Mouse (Mus musculus): ENCODE measurements around the gene Cacna1b. TPM values are rescaled to one million over a fixed set of nuclear protein-coding genes. Genes with fewer than 3 reads are reported as not detected.

The Cacna1b gene
- total RNA-seq, 1 experiment = 2.4 TPM

GRCm38 (mm10) chr2:24690356-24690755, 72.6 kb downstream of the Cacna1b start:
- Histone ChIP-seq H3K36me3 (ENCODE audit: control insufficient read depth, insufficient read depth, low read length, poor library complexity, severe bottlenecking) (no peaks in the 10 kb centered on the region), H3K4me1 (ENCODE audit: control insufficient read depth in 2 of 2, insufficient read depth in 2 of 2, low read length in 2 of 2, poor library complexity in 1 of 2) (no peaks in the 10 kb centered on the region), H3K9me3 (ENCODE audit: control insufficient read depth, insufficient read depth, low read depth, low read length) (no peaks in the 10 kb centered on the region), H3K4me3 (ENCODE audit: insufficient read depth in 1 of 2, low read depth in 1 of 2, low read length in 2 of 2, poor library complexity in 1 of 2, severe bottlenecking in 1 of 2) (no peak overlapping the region), H3K27ac (ENCODE audit: insufficient read depth, low read depth, low read length, poor library complexity, severe bottlenecking) (no peak overlapping the region), H3K9ac (ENCODE audit: insufficient read depth, low read depth, low read length, poor library complexity, severe bottlenecking) (no peak overlapping the region)
- no peak for TF ChIP-seq ZNF384 (IDR thresholded peaks at IDR 0.05; ENCODE audit: low read depth, low read length)
- TF ChIP-seq ZC3H11A (IDR thresholded peaks at IDR 0.05; ENCODE audit: borderline replicate concordance, low read depth, low read length) = no peak
- no peak for TF ChIP-seq CHD2 (IDR thresholded peaks at IDR 0.05; ENCODE audit: low read depth, low read length)
- TF ChIP-seq HCFC1 (IDR thresholded peaks at IDR 0.05; ENCODE audit: borderline replicate concordance, insufficient read depth, low read length) = no peak
- TF ChIP-seq MAFK (IDR thresholded peaks at IDR 0.05; ENCODE audit: insufficient read depth, low read depth, low read length) = no peak
- no peak for DNase-seq (ENCODE audit: low read depth, low spot score)
- in situ Hi-C loops (cut with MboI; ENCODE audit: low sequenced_read_pairs in 2 of 2, unreplicated experiment in 2 of 2) = no loop called here

- no peaks in the 10 kb centered on the region for H3K4me1 ChIP-seq (ENCODE audit: control insufficient read depth in 2 of 2, insufficient read depth in 2 of 2, low read length in 2 of 2, poor library complexity in 1 of 2)
- in situ Hi-C loops (cut with MboI; ENCODE audit: low sequenced_read_pairs in 2 of 2, unreplicated experiment in 2 of 2) = no loop called here
- H3K27ac ChIP-seq (ENCODE audit: insufficient read depth, low read depth, low read length, poor library complexity, severe bottlenecking) = no peak overlapping the region
- TF ChIP-seq ZNF384 (IDR thresholded peaks at IDR 0.05; ENCODE audit: low read depth, low read length) (no peak), HCFC1 (IDR thresholded peaks at IDR 0.05; ENCODE audit: borderline replicate concordance, insufficient read depth, low read length) (no peak), CHD2 (IDR thresholded peaks at IDR 0.05; ENCODE audit: low read depth, low read length) (no peak), ZC3H11A (IDR thresholded peaks at IDR 0.05; ENCODE audit: borderline replicate concordance, low read depth, low read length) (no peak), MAFK (IDR thresholded peaks at IDR 0.05; ENCODE audit: insufficient read depth, low read depth, low read length) (no peak)
- no peaks in the 10 kb centered on the region for H3K36me3 ChIP-seq (ENCODE audit: control insufficient read depth, insufficient read depth, low read length, poor library complexity, severe bottlenecking)
- no peak for DNase-seq (ENCODE audit: low read depth, low spot score)
- no peak overlapping the region for H3K4me3 ChIP-seq (ENCODE audit: insufficient read depth in 1 of 2, low read depth in 1 of 2, low read length in 2 of 2, poor library complexity in 1 of 2, severe bottlenecking in 1 of 2)
- no peaks in the 10 kb centered on the region for H3K9me3 ChIP-seq (ENCODE audit: control insufficient read depth, insufficient read depth, low read depth, low read length)
- H3K9ac ChIP-seq (ENCODE audit: insufficient read depth, low read depth, low read length, poor library complexity, severe bottlenecking) = no peak overlapping the region
Measured at GRCm38 (mm10) chr2:24685347-24685746, 77.6 kb downstream of the Cacna1b start.

DNA sequence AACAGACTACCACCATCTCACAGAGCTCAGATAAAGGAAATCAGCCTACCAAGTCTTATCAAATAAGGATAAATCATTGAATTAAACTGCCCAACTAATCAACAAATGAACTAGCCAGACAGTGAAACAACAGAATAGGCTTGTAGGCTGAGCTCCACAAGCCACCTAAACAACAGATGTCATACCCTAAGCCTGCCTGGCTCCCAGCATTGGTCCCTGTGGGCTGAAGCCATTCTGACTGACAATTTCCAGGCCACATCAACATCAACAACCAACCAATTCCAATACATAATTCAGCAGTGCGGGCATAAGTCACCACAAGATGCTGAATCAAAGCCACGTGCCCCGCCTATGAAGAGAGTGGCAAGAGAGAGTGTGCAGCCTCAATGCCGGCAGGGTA, 78.2 kb downstream of the Cacna1b start:
- Histone ChIP-seq H3K27ac (ENCODE audit: insufficient read depth, low read depth, low read length, poor library complexity, severe bottlenecking) (no peak overlapping the region), H3K36me3 (ENCODE audit: control insufficient read depth, insufficient read depth, low read length, poor library complexity, severe bottlenecking) (no peaks in the 10 kb centered on the region), H3K9ac (ENCODE audit: insufficient read depth, low read depth, low read length, poor library complexity, severe bottlenecking) (no peak overlapping the region), H3K4me1 (ENCODE audit: control insufficient read depth in 2 of 2, insufficient read depth in 2 of 2, low read length in 2 of 2, poor library complexity in 1 of 2) (no peaks in the 10 kb centered on the region), H3K4me3 (ENCODE audit: insufficient read depth in 1 of 2, low read depth in 1 of 2, low read length in 2 of 2, poor library complexity in 1 of 2, severe bottlenecking in 1 of 2) (no peak overlapping the region), H3K9me3 (ENCODE audit: control insufficient read depth, insufficient read depth, low read depth, low read length) (no peaks in the 10 kb centered on the region)
- no peak for DNase-seq (ENCODE audit: low read depth, low spot score)
- TF ChIP-seq CHD2 (IDR thresholded peaks at IDR 0.05; ENCODE audit: low read depth, low read length) (no peak), HCFC1 (IDR thresholded peaks at IDR 0.05; ENCODE audit: borderline replicate concordance, insufficient read depth, low read length) (no peak), MAFK (IDR thresholded peaks at IDR 0.05; ENCODE audit: insufficient read depth, low read depth, low read length) (no peak), ZNF384 (IDR thresholded peaks at IDR 0.05; ENCODE audit: low read depth, low read length) (no peak), ZC3H11A (IDR thresholded peaks at IDR 0.05; ENCODE audit: borderline replicate concordance, low read depth, low read length) (no peak)
- in situ Hi-C loops (cut with MboI; ENCODE audit: low sequenced_read_pairs in 2 of 2, unreplicated experiment in 2 of 2) = no loop called here

DNA sequence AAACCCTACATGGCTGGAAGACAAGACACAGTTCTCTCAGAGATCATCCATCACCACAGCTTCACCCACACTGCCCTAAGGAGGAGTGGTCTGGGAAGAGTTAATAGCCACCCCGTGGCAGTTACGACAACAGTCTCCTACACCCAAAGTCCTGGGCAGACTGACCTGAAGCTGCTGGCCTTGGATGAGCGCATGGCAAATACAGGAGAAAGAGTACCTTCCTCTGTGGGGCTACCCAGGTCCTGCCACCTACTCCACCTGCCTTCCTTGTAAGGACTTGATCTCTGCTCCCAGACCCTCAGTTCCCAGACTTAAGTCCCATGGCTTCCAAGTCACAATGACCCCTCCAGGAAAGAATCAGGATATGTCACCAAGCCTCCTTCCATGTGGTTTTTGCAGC, 79.7 kb downstream of the Cacna1b start:
- no peaks in the 10 kb centered on the region for H3K36me3 ChIP-seq (ENCODE audit: control insufficient read depth, insufficient read depth, low read length, poor library complexity, severe bottlenecking)
- no peak for TF ChIP-seq ZC3H11A (IDR thresholded peaks at IDR 0.05; ENCODE audit: borderline replicate concordance, low read depth, low read length)
- no peak for TF ChIP-seq CHD2 (IDR thresholded peaks at IDR 0.05; ENCODE audit: low read depth, low read length)
- TF ChIP-seq ZNF384 (IDR thresholded peaks at IDR 0.05; ENCODE audit: low read depth, low read length) = no peak
- no peak for TF ChIP-seq MAFK (IDR thresholded peaks at IDR 0.05; ENCODE audit: insufficient read depth, low read depth, low read length)
- no peak for TF ChIP-seq HCFC1 (IDR thresholded peaks at IDR 0.05; ENCODE audit: borderline replicate concordance, insufficient read depth, low read length)
- H3K4me1 ChIP-seq (ENCODE audit: control insufficient read depth in 2 of 2, insufficient read depth in 2 of 2, low read length in 2 of 2, poor library complexity in 1 of 2) = peaks cover 0 to 6% of the 10 kb centered on the region in 2 experiments; a peak in 1 of 4 replicates
- H3K9ac ChIP-seq (ENCODE audit: insufficient read depth, low read depth, low read length, poor library complexity, severe bottlenecking) = no peak overlapping the region
- no peaks in the 10 kb centered on the region for H3K9me3 ChIP-seq (ENCODE audit: control insufficient read depth, insufficient read depth, low read depth, low read length)
- H3K27ac ChIP-seq (ENCODE audit: insufficient read depth, low read depth, low read length, poor library complexity, severe bottlenecking) = no peak overlapping the region
- in situ Hi-C loops (cut with MboI; ENCODE audit: low sequenced_read_pairs in 2 of 2, unreplicated experiment in 2 of 2) = no loop called here
- no peak for DNase-seq (ENCODE audit: low read depth, low spot score)
- no peak overlapping the region for H3K4me3 ChIP-seq (ENCODE audit: insufficient read depth in 1 of 2, low read depth in 1 of 2, low read length in 2 of 2, poor library complexity in 1 of 2, severe bottlenecking in 1 of 2)

- in situ Hi-C loops (cut with MboI; ENCODE audit: low sequenced_read_pairs in 2 of 2, unreplicated experiment in 2 of 2) = no loop called here
- H3K4me3 ChIP-seq (ENCODE audit: insufficient read depth in 1 of 2, low read depth in 1 of 2, low read length in 2 of 2, poor library complexity in 1 of 2, severe bottlenecking in 1 of 2) = no peak overlapping the region
- H3K36me3 ChIP-seq (ENCODE audit: control insufficient read depth, insufficient read depth, low read length, poor library complexity, severe bottlenecking) = no peaks in the 10 kb centered on the region
- H3K4me1 ChIP-seq (ENCODE audit: control insufficient read depth in 2 of 2, insufficient read depth in 2 of 2, low read length in 2 of 2, poor library complexity in 1 of 2) = peaks cover 0 to 6% of the 10 kb centered on the region in 2 experiments; a peak in 1 of 4 replicates
- DNase-seq (ENCODE audit: low read depth, low spot score) = no peak
- no peak overlapping the region for H3K9ac ChIP-seq (ENCODE audit: insufficient read depth, low read depth, low read length, poor library complexity, severe bottlenecking)
- TF ChIP-seq HCFC1 (IDR thresholded peaks at IDR 0.05; ENCODE audit: borderline replicate concordance, insufficient read depth, low read length) (no peak), CHD2 (IDR thresholded peaks at IDR 0.05; ENCODE audit: low read depth, low read length) (no peak), MAFK (IDR thresholded peaks at IDR 0.05; ENCODE audit: insufficient read depth, low read depth, low read length) (no peak), ZNF384 (IDR thresholded peaks at IDR 0.05; ENCODE audit: low read depth, low read length) (no peak), ZC3H11A (IDR thresholded peaks at IDR 0.05; ENCODE audit: borderline replicate concordance, low read depth, low read length) (no peak)
- no peaks in the 10 kb centered on the region for H3K9me3 ChIP-seq (ENCODE audit: control insufficient read depth, insufficient read depth, low read depth, low read length)
- no peak overlapping the region for H3K27ac ChIP-seq (ENCODE audit: insufficient read depth, low read depth, low read length, poor library complexity, severe bottlenecking)
Measured at GRCm38 (mm10) chr2:24680731-24681130, 82.2 kb downstream of the Cacna1b start.

All from ES-E14 (cell line).